Mouse (Mus musculus): Measurements from ENCODE around the gene Rbm48.

The Rbm48 gene

DNA sequence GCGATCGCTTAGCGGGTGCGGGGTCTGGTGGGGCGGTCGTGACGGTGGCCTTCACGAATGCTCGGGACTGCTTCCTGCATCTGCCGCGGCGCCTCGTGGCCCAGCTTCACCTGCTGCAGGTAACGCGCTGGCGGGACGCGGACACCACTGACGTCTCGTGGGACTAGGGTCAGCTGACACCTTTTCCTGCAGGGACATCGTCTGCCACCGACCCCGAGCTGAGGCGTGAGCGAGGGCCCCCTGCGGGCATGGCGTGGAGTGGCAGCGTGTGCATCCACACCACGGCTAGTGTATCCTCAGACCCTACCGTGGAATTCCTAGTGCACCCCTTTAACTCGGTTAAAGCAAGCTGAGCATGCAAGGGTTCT is at the start of gene Rbm48:
Rbm48 (minus strand) TSS at position 187 of the 368 bp plus-strand sequence.
- peak; percentile 92 to 93 for DNase-seq (ENCODE audit: low spot score in 2 of 2)

- DNase-seq (ENCODE audit: low spot score in 2 of 2) = no peak
Observed at GRCm38 (mm10) chr5:3645326-3645725, 48.9 kb upstream of the Rbm48 start.

- no peak for DNase-seq (ENCODE audit: low spot score in 2 of 2)
Observed at GRCm38 (mm10) chr5:3644621-3645020, 48.2 kb upstream of the Rbm48 start.

DNA sequence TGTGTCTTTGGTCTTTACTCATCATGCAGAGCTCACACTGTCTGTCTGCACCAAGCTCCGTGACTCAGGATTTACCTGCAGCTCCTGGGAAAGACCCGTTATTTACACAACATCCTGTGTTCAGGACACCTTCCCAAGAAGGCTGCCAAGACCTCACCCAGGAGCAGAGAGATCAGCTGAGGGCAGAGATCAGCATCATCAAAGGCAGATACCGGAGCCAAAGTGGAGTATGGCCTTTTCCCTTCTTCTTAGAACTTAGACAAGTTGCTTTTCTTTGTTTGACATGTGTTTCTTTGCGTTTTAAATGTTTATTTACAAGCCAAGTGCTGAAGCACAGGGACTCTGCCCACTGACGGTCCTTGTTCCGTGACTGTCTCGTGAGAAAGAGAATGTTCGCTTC is 38.9 kb upstream of the Rbm48 start:
- no peak for DNase-seq (ENCODE audit: low spot score in 2 of 2)

DNA sequence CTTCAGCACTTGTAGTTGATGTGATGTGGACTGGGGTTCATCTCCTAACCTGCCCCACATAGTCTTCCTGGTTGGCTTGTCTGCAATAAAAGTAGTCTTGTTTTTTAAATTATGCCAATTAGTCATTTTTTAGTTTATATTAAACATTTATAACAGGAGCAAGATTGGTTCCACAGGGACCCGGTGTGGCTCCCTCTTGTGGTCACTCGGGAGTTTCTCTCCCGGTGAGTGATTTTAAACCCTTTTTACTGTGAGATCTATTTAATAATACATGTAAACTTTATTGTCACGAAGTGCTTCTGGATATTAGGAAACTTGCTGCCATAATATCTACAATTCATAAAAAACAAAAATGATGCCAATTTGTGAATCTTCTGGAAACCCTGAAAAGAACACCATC is 37.6 kb upstream of the Rbm48 start:
- DNase-seq (ENCODE audit: low spot score in 2 of 2) = no peak

- DNase-seq (ENCODE audit: low spot score in 2 of 2) = no peak
Observed at GRCm38 (mm10) chr5:3633315-3633714, 36.9 kb upstream of the Rbm48 start.

GRCm38 (mm10) chr5:3632285-3632684 is 35.9 kb upstream of the Rbm48 start:
- DNase-seq (ENCODE audit: low spot score in 2 of 2) = no peak

GRCm38 (mm10) chr5:3631512-3632271 is 35.3 kb upstream of the Rbm48 start:
- no peak for DNase-seq (ENCODE audit: low spot score in 2 of 2)

GRCm38 (mm10) chr5:3630055-3630454 is 33.7 kb upstream of the Rbm48 start:
- no peak for DNase-seq (ENCODE audit: low spot score in 2 of 2)

GRCm38 (mm10) chr5:3620486-3620885 is 24.1 kb upstream of the Rbm48 start:
- DNase-seq (ENCODE audit: low spot score in 2 of 2) = no peak

DNA sequence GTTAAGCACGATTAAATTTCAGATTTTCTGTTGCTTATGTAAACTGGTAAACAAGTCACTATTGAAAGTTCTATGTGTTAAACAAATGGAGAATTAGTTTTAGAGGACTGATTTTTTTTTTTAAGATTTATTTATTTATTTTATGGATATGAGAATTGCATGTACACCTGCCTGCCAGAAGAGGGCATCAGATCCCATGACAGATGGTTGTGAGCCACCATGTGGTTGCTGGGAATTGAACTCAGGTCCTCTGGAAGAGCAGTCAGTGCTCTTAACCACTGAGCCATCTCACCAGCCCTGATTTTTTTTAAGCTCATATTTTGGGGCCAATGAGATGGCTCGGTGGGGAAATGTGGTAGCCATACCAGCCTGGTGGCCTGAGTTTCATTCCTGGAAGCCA is 15.4 kb upstream of the Rbm48 start:
- peak in 1 of 2 experiments; percentile 1 for DNase-seq (ENCODE audit: low spot score in 2 of 2)

GRCm38 (mm10) chr5:3609241-3609640 is 12.9 kb upstream of the Rbm48 start:
- DNase-seq (ENCODE audit: low spot score in 2 of 2) = peak in 1 of 2 experiments; percentile 12

GRCm38 (mm10) chr5:3607114-3607513 is 10.7 kb upstream of the Rbm48 start:
- DNase-seq (ENCODE audit: low spot score in 2 of 2) = peak in 1 of 2 experiments; percentile 13

- no peak for DNase-seq (ENCODE audit: low spot score in 2 of 2)
Observed at GRCm38 (mm10) chr5:3600790-3601189, 4.4 kb upstream of the Rbm48 start.

GRCm38 (mm10) chr5:3600298-3600697 is 3.9 kb upstream of the Rbm48 start:
- DNase-seq (ENCODE audit: low spot score in 2 of 2) = no peak

DNA sequence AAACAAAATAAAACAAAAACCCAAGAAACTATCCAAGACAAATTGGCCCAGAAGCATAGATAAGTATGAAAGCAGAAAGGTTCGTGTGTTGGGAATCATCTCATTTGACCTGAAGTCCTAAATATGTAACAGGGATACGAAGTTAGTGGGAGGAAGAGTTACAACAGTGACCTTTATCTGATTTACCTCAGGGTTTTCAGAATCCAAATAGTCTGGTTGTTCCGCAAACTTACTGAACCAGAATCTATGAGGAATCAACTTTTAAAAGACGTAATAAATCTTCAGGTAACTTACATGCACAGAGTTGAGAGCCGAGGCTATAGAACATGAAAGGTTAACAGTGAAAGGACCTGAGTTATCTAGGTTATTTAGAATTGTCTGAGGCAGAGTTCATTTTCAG is 2.4 kb upstream of the Rbm48 start:
- DNase-seq (ENCODE audit: low spot score in 2 of 2) = no peak

GRCm38 (mm10) chr5:3597171-3597570 is 786 bp upstream of the Rbm48 start:
- DNase-seq (ENCODE audit: low spot score in 2 of 2) = no peak

GRCm38 (mm10) chr5:3595693-3596398 is 539 bp downstream of the Rbm48 start, which contains the start of gene Pex1:
Gene Pex1, plus strand, starts transcription at chr5:3596066.
- DNase-seq (ENCODE audit: low spot score in 2 of 2) = peak; percentile 97 to 98

- no peak for DNase-seq (ENCODE audit: low spot score in 2 of 2)
Observed at GRCm38 (mm10) chr5:3579066-3579465, 17.3 kb downstream of the Rbm48 start.

DNA sequence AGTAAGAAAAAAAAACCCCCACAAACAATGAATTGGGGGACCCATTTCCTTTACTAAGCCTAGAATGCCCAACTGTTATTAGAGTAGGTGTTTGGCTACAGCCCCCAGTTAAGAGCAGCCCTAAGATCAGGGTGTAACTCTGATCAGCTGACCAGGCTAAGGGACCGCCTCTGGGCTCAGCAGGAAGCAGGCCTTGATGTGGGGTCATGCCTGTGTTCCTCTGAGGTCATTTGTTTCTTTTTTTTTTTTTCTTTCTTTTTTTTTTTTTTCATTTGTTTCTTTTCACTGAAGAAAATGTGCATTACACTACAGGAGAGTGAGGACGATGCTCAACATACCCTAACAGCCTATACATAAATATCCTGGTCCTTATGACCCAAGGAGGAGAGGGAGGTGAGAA is 18.4 kb downstream of the Rbm48 start:
- DNase-seq (ENCODE audit: low spot score in 2 of 2) = no peak

- no peak for DNase-seq (ENCODE audit: low spot score in 2 of 2)
Observed at GRCm38 (mm10) chr5:3574825-3575224, 21.6 kb downstream of the Rbm48 start.

DNA sequence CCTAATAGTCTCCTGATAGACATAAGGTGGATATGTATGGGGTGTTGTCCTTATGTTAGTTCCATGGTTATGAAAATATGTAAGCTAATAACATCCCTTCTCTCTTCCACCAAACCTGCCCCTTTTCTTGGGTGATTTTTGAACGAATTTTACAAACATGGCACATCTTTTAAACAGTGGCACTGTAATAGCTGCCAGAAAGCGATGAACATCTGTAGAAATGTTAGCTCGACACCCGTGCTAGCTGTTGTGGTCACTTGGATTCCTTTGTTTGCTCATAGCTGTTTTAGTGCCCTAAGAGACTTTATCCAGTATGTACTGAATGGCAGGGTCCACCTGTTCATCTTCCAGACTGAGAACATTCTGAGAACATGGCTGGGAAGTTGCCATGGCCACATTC is 25.1 kb downstream of the Rbm48 start, which contains the start of gene 1700109H08Rik:
1700109H08Rik (plus strand) TSS at position 301 of the 400 bp plus-strand sequence.
- DNase-seq (ENCODE audit: low spot score in 2 of 2) = no peak

DNA sequence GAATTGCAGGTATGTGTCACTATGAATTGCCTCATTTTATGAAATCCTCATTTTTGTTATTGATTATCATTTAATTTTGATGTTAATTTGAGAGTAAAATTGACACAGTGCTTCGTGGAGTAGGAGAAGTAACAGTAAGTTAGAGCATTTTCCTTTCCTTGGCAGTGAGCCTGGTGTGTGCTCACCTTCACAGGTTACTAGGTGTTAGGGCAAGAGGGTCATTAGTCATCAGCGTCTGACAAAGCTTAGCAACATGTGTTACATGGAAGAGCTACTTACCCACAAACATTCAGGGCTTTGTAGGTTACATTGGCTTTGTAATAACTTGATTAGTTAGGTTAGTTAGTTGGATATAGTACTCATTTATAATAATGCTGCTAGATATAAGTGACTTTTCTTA is 42.2 kb downstream of the Rbm48 start:
- DNase-seq (ENCODE audit: low spot score in 2 of 2) = no peak

All from right cerebral cortex, postnatal 10 days (tissue).